Mouse (Mus musculus): ENCODE data around the gene Gcn1l1.

DNA sequence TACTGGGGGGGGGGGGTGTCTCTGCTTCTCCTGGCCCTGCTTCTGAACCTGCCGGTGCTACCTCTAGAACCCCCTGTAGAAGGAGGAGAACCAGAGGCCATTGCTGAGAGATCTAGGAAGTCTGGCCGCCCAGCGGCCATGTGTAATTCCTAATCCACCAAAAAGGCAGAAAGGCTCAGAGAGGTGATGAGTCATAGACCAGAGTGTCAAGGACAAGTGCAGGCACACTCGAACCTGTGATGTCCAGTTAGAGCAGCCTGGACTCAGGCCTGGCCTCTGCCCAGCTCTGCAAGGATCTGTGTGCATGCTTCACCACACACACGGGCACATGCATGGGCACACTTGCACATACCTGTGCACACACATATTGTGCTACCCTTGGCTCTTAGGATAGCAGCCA is 36.9 kb upstream of the Gcn1l1 start:
- TF ChIP-seq CTCF (IDR thresholded peaks at IDR 0.05; ENCODE audit: insufficient read depth, low read depth, low read length) (no peak), POLR2A (IDR thresholded peaks at IDR 0.05; ENCODE audit: insufficient read depth, low read depth, low read length) (no peak)

All from olfactory bulb, adult 2 months (tissue).